Mouse (Mus musculus): ENCODE results near the gene Smco2. TPM values are rescaled to one million over a fixed set of nuclear protein-coding genes. Genes with fewer than 3 reads are reported as not detected.

Smco2 gene
- not detected for total RNA-seq (2021)
- long read RNA-seq, experiment 1: 0 reads
- long read RNA-seq, experiment 2: 0 reads

DNA sequence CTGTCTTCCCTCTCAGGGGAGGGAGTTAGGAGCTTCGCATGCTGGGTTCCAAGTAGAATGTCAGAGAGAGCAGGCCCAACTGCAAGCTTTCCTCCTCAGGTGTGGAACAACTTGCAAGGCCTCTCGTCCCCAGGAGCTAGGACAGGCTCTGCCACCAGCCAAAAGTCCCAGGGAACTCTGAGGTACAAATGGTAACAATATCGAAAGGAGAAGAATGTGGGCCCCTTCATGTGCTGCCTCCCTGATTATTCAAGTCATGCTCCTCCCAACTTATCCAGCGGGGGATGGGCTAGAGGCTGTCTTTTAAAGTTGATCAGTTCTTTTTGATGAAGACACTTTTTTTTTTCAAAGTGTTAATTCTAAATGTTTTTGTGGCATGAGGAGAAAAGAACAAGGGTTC is at the start of gene Smco2:
Smco2 (plus strand) TSS at position 55 of the 400 bp plus-strand sequence.
- DNase-seq: no peak
- intact Hi-C loops (cut with DNase I; ENCODE audit: low total_unique reads): no loop called here

DNA sequence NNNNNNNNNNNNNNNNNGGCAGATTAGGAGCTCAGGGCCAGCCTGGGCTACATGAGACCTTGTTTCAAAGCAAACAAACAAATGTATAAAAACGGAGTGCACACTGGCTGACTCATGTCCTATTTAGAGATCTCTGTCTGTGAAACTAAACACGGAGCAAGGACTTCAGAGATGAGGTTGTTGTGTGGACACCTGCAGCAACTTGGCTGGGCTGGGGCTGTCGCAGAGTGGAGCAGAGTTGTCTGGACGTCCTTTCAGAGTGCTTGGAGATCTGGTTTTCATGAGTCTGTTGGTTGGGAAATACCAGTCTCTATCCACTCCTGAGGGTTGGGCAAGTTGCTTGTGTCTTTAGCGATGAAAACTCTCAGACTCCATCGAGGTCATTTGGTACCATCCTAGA is 39.9 kb upstream of the Smco2 start:
- no peak for DNase-seq
- intact Hi-C loops (cut with DNase I; ENCODE audit: low total_unique reads): no loop called here

DNA sequence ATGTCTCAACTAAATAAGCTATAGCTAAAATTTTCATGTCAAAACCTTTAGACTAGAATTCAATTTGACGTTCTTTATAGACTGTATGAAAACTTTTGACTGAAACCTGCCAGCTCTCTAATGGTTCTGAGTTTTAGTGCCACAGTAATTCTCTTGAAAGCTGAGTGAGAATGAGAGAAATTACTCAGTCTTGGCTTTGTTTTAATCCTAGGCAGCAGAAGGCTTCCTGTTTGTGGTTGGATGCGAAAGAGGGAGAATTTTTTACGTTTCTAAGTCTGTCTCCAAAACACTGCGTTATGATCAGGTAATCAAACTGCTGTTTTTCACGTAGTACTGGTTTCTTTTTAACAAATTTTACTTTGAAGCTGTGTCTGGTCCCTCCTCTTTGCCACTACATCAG is 36.9 kb upstream of the Smco2 start:
- DNase-seq: no peak
- intact Hi-C loops (cut with DNase I; ENCODE audit: low total_unique reads): no loop called here

DNA sequence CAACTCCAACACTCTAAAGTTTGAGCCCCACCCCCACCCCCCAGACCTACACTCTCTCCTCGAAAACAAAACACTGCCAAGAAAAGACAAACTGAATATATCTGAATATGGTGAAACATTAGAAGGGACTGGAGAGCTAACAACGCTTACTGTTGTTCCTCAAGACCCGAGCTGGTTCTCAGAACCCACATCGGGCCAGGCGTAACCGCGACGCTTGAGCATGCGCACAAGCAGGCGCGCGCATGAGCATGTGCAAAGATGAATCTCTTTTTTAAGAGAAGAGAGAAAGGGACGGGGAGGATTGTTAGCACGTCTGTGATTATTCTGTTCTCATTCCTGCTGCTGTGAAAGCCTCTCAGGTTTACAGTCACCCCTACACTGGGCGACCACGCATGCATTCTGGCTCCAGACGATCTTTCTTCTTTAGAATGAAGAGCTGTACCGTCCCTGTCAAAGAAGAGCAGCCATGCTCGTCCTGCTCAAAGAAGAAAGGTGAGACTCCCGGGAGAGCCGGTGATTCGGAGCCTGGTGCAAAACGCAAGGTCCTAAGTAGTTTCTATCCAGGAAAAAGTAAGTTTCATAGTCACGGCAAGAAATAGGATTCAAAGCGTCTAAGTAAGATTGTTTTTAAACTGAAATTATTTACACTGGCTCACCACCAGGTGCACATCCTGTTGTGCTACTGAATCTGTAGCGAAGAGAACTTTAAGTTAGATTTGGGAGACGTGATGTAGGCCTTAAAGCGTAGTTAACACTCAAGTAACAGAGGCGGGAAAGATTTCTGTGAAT is 29.5 kb upstream of the Smco2 start:
- intact Hi-C loops (cut with DNase I; ENCODE audit: low total_unique reads): no loop called here
- DNase-seq: no peak

DNA sequence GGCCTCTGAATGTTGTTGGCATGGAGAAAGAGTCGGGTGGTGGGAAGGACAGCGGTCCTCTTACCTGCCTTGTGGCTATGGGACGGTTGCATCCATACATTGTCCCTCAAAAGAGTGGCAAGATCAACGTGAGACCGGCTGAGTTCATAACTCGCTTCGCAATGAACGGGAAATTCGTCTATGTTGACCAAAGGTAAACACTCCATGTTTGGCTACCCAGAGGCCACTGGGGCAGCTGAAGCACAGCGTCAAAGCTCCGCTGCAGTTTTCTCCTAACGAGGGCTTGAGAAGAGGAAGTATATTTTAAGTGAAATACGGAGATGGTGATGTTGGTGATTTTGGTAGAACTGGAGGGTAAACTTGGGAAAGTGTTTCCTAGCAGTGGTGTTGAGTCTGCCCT is 27.9 kb upstream of the Smco2 start:
- no peak for DNase-seq
- intact Hi-C loops (cut with DNase I; ENCODE audit: low total_unique reads): no loop called here

DNA sequence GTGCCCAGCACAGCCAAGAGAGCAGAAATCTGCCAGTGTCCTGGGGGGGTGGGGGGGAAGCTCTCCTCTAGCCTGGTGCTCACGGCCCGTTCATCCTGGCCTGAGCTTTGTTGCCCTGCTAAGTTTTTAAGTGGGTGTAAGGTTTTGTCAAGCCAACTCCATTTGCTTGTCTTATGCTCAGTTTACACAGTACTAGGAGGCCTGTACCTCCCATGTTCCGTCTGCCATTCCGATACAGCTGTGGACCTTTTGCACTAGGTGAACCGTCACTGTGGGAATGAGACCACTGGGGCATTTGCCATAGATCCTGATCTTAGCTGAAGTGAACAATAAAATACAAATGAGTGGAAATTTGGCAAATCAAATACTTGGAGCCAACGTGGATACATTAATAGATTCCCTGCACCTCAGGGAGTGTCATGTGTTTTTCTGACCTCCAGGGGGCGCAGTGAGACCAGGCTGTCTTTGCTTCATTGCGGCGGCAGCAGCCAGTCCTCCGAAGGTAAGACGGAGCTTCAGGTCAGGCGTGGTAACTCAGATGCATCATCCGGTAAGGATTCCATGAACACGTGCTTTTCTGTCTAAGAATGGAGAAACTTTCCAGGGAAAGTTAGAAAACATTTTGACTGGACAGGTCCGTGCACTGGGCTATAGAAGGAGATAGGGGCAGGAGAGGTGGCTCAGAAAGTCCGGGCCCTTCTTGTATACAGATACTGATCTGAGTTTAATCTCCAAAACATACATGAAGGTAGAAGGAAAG is 25.0 kb upstream of the Smco2 start:
- intact Hi-C loops (cut with DNase I; ENCODE audit: low total_unique reads): no loop called here
- peak; percentile 59 for DNase-seq

DNA sequence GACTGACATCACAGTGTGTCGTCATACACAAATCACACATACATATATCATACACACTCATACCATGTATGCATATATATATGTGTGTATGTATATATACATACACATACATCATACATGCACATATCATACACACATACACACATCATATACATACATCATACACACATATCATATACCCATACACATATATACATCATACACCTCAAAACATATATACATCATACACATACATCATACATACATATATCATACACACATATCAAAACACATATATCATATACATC is 24.5 kb upstream of the Smco2 start:
- DNase-seq: no peak
- intact Hi-C loops (cut with DNase I; ENCODE audit: low total_unique reads): no loop called here

DNA sequence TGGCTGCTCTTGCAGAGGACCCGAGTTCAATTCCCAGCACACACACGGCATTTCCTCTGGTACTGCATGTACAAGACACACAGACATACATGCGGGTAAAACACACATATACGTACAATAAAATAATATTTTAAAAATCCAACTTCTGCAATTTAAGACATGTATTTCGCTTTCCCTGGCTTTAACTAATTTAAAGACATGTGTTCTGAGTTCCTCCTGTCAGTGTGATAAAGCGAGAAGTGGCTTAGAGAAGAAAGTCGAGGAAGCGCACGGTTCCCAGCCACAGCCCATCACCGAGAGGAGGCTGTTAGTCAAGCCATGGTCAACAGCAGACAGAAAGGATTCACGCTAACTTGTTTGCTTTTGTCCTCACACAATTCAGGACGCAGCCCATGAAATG is 18.6 kb upstream of the Smco2 start:
- intact Hi-C loops (cut with DNase I; ENCODE audit: low total_unique reads): loop anchor here (5.0 kb wide), 2 partner anchors 146 to 161 kb away; no protein-coding TSS in a partner anchor
- DNase-seq: no peak

DNA sequence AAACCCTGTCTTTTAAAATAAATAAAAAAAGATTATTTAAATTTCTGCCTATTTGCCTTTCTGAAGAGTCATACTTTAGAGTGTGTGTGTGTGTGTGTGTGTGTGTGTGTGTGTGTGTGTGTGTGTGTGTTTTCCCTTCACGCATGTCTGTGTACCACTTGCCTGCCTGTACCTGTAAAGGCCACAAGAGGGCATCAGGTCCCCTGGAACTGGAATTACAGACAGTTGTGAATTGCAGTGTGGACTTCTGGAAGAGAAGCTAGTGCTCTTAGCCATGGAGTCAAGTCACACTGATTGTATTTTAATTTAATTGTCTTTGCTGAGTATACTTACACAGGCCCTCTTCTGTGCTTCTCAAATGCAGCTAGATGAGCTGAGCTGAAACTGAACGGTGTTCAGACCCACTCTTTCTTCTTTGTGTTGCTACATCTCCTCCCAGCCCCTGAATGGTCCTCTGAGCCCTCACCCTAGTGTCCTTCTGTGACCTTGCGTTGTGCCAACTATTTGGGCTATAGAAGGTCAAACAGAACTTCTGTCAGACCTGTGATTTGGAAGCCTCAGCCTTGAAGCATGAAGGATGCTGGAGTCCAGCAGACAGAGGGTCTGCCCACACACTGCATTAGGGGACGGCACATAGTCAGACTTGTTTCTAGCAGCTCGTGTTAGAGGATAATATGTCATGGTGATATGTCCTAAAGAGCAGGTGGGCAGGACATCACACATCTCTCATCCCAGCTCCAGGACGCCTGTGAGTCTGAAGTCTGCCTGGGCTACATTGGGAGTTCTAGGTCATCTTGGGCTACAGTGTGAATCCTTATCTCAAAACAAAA is 16.2 kb upstream of the Smco2 start:
- intact Hi-C loops (cut with DNase I; ENCODE audit: low total_unique reads): loop anchor here (5.0 kb wide), 2 partner anchors 144 to 159 kb away; no protein-coding TSS in a partner anchor
- peak; percentile 39 for DNase-seq

DNA sequence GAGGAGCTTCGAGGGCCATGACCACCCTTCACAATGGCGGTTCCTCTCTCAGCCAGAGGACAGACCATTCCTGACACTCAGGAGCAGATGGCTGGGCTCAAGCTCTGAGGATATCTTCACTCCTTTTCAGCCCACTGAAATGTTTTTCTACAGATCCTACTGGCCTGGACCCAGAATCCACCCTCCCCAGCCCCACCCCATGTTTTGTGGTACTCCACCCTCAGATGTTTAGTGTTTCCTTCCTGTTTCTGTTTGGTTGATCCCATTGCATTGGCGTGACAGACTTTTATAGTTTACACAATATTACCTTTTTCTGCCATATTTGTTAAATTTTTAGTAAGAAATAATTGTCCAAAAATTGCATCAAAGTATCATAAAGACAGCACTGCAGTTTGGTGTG is 15.6 kb upstream of the Smco2 start:
- DNase-seq: no peak
- intact Hi-C loops (cut with DNase I; ENCODE audit: low total_unique reads): loop anchor here (5.0 kb wide), 2 partner anchors 143 to 158 kb away; no protein-coding TSS in a partner anchor

DNA sequence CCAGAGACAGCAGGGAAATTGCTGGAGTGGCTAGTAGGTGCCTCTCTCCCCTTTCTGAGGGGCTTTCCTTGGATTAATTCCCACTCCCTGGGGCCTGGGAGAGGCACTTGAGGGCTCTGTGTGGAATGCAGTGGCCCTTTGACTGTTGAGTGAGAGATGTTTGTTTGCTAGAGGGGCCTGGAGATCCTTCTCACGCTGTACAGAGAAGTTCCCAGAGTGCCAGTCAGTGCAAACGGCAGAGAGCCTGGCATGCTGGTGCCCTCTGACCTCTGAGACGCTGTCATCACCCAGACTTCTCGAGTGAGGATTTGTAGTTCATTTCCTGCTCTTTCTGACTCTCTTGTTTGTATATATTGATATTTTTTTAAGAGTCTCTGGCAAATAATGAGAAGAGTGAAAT is 14.1 kb upstream of the Smco2 start:
- no peak for DNase-seq
- intact Hi-C loops (cut with DNase I; ENCODE audit: low total_unique reads): no loop called here

DNA sequence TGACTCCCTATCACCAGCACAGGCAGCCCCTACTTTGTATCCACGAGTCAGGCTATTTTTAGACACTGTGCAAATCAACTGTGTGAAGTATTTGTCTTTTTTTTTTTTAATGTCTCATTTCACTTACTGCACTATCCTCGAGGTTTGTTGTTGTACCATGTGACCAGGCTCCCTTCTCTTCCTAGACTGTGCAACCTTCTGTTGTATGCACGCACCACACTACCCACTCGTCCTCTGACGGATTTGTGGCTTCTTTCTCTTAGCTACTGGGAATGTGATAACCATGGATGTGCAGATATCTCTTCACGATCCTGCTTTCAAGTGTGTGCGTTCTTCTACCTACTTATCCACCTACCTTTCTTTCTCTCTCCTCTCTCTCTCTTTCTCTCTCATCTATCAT is 12.6 kb upstream of the Smco2 start:
- no peak for DNase-seq
- intact Hi-C loops (cut with DNase I; ENCODE audit: low total_unique reads): no loop called here

DNA sequence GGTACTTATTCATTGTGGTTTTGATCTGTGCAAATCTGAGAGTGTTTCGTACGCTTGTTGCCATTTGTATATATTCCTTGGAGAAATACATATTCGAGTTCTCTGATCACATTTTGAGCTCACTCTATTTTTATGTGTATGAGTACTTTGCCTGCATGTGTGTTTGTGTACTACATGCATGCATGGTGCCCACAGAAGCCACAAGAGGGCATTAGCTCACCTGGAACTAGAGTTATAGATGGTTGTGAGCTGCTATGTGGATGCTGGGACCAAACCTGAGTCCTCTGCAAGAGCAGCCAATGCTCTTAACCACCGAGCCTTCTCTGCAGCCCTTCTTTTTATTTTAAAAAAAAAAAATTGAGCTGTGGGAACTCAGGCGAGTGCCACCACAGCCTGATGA is 11.5 kb upstream of the Smco2 start:
- DNase-seq: no peak
- intact Hi-C loops (cut with DNase I; ENCODE audit: low total_unique reads): no loop called here

DNA sequence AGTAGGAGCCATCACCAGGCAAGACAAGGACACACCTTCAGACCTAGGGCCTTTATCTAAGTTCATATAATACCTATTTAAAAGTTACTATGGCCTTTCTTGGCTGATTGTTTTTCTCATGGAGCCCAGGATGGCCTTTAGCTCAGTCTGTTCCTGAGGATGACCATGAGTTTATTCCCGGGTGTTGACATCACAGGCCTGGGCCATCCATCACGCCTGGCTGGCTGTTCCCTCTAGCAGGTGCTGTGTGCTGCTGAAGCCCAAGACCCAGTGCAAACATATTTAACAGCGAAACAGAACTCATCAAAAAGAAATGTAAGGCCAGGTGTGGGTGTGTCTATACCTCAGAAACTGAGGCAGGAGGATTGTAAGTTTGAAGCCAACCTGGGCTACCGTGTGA is 11.0 kb upstream of the Smco2 start:
- intact Hi-C loops (cut with DNase I; ENCODE audit: low total_unique reads): no loop called here
- DNase-seq: no peak

DNA sequence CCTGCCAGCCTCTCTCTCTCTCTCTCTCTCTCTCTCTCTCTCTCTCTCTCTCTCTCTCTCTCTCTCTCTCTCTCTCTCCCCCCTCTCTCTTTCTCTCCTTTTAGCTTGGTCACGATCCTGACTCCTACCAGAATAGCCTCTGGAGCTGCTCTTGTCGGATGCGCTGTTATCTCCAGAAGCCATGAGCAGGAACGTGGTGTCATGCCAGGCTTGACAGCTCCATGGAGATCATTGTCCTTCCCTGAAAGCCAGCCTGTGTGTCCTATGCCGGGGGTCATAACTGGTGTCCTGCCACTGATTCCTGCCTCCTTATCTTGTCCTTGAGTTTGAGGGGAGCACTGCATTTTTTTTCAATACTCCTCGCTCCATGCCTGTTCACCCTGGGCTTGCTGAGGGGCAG is 5.0 kb upstream of the Smco2 start:
- intact Hi-C loops (cut with DNase I; ENCODE audit: low total_unique reads): no loop called here
- DNase-seq: no peak

DNA sequence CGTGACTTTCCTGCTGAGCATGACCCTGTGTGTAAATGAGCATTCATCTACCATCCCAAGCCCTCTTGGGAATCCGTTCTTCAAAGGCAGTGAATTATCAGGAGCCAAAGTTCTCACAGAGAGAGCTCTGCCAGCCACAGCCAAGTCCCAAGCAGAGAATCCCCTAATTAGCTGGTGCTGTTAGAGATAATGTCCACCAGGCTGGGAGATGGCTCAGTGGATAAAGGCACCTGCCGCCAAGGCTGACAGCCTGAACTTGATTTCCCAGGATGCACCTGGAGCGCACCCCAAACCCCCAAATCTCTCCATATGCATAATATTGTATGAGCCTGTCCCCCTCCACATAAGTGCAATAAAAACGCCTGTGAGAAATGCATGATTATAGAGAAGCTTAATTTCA is 4.6 kb upstream of the Smco2 start:
- no peak for DNase-seq
- intact Hi-C loops (cut with DNase I; ENCODE audit: low total_unique reads): no loop called here

DNA sequence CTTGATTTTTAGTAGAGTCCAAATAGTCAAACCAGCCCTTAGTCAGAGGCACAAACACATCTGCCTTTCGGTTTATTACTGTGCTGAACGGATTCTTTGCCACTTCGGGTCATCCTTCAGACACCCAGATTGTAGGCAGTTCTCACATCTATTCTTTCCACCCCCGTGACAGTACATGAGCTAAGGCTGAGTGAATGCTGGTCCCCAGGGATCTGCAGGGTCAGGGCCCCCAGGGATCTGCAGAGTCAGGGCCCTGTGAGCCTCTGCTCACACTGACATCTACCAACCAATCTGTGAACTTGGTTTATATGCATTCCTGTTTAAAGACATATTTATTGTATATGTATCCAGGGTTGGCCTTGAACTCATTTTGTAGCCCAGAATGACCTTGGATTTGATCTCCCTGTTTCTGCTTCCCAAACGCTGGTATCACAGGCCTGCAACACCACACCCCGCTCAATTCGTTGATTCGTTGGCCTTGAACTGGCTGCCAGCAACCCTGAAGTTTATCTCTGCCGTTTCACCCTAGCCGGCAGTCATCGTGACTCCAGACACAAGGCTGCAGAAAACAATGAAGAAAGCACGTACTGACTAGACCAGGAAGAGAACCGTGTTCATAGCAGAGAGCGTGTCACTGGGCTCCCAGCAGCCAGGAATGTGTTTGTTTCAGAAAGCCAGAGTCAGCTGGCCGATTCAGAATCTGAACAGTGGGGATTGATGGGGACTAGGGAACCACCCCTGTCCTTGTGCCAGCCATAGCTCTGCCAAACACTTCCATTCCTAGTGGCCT is 3.7 kb upstream of the Smco2 start:
- intact Hi-C loops (cut with DNase I; ENCODE audit: low total_unique reads): no loop called here
- peak; percentile 40 for DNase-seq

DNA sequence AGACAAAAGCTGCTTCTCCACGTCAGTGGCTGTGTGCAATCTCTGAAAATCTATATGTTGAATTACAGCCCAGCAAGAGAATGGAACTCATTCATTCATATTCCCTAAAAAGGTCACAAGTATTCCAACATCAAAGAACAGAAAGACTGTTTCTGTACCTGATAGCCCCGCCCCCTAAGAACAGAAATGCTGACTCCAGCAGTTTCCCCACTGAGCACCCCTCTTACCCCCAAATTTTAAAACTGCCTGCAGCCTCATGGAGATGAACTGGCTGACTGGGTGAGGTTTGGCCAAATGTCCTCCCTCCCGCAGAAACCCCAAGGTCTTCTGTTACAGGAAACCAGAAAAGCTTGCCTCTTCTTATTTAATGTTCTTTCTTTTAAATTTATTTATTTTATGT is 2.5 kb upstream of the Smco2 start:
- no peak for DNase-seq
- intact Hi-C loops (cut with DNase I; ENCODE audit: low total_unique reads): no loop called here

DNA sequence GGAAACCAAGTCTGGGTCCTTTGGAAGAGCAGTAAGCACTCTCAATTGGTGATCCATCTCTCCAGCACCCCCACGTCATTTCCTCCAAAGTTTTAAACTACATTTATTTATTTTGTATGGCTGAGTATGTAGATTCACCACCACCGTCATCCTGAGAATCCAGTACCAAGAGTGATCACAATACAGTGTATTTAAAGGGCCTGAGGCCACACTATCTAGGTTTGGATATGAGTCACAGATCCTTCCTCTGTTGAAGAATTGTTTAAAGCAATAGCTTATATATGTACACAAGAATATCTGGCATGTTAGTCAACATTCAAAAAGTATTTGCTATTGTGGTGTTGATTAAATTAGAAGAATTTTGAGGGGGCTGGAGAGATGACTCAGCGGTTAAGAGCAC is 1.6 kb upstream of the Smco2 start:
- no peak for DNase-seq
- intact Hi-C loops (cut with DNase I; ENCODE audit: low total_unique reads): no loop called here

DNA sequence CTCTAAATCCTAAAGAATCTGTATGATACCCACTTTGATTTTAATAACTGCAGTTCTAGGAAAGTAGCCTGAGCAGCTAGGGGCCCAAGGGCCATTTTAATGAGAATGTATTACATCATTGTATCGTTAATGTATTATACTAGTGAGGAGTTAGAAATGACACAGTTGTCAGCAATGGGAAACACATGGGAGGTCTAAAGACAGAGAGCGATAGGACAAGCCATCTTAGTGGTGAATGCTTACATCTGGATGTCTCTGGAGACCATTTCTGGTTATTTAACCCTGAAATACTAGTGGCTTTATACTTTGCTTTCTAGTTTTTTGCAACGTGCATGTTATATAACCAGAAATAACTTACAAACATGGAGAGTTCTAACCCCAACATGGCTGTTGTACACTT is 2.0 kb downstream of the Smco2 start:
- intact Hi-C loops (cut with DNase I; ENCODE audit: low total_unique reads): no loop called here
- no peak for DNase-seq
